Mouse (Mus musculus): ENCODE measurements around the gene Pde4d. TPM values are rescaled to one million over a fixed set of nuclear protein-coding genes. Genes with fewer than 3 reads are reported as not detected.
A peak's percentile ranks its signal among the peaks of the same experiment; 100 is the strongest.

The Pde4d gene
- polyA plus RNA-seq, 1 experiment from 2014 or later = 19.0 TPM

DNA sequence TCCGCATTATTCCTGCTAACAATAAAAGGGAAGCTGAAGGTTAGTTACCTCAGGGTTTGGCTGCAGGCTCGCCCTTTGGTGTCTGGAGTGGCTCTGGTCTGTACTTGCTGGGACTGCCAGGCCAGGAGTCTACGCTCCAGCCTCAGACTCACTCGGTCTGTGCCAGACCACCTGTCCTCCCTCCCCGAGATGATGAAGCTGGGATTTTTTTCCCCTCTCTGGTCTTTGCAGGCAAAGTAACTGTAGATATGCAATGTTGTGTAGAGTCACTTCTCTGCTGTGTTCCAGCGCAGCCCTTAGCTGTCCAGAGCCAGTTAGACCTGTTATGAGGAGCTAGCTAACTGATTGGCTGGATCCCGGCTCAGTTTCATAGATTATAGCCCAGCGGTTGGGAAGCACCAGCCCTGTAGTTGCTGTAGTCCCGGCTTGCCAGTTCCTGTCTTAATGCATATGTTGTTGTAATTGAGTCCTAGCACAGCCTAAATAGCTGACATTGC, 48.5 kb downstream of the Pde4d start:
- no peak overlapping the region for H3K4me3 ChIP-seq (ENCODE audit: low read depth, low read length)
- ATAC-seq (replicated peaks; ENCODE audit: low FRiP score) (no peak), DNase-seq (ENCODE audit: low spot score) (no peak)
- 68% methylated on average over 9 of the region's 9 CpGs for WGBS
- H3K4me2 ChIP-seq = no peak overlapping the region
- no peaks in the 10 kb centered on the region for H3K4me1 ChIP-seq (replicated peaks; ENCODE audit: control insufficient read depth, insufficient read depth, low read length)
- H3K36me3 ChIP-seq (ENCODE audit: control insufficient read depth, insufficient read depth, low read length) = no peaks in the 10 kb centered on the region
- H3K9me3 ChIP-seq (ENCODE audit: control insufficient read depth, low read length) = no peaks in the 10 kb centered on the region
- no peak overlapping the region for H3K9ac ChIP-seq (ENCODE audit: low read depth, low read length)
- H3K27ac ChIP-seq (ENCODE audit: low read depth, low read length) = no peak overlapping the region
- no peaks in the 10 kb centered on the region for H3K27me3 ChIP-seq (replicated peaks; ENCODE audit: control insufficient read depth, insufficient read depth, low read length)

DNA sequence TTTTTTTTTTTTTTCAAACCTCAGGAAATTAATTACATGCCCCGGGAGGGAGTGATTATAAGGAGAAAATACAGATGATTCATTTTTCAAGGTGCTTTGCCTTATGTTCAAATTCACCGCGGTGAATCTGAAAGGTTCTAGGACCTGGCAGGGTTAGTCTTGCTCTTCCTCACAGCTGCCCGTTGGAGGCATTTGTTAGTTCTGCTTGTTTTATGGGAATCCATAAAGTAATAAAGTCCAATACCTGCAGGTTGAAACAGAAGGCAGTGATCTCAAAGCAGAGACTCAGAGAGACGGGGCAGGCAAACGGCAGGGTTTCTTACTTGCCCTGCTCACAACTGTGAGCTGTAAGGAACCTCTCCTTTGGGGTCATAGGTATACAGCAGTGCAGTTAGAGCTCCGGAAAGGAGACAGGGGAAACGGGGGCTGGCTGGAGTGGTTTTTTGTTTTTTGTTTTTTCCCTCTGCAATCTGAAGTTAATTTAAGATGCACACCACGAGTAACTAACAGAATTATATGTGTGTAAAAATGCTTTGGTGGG, 49.1 kb downstream of the Pde4d start:
- H3K4me2 ChIP-seq = no peak overlapping the region
- WGBS = 69% methylated on average over 9 of the region's 9 CpGs
- no peaks in the 10 kb centered on the region for H3K9me3 ChIP-seq (ENCODE audit: control insufficient read depth, low read length)
- H3K4me3 ChIP-seq (ENCODE audit: low read depth, low read length) = no peak overlapping the region
- no peaks in the 10 kb centered on the region for H3K27me3 ChIP-seq (replicated peaks; ENCODE audit: control insufficient read depth, insufficient read depth, low read length)
- ATAC-seq (replicated peaks; ENCODE audit: low FRiP score) (no peak), DNase-seq (ENCODE audit: low spot score) (no peak)
- H3K4me1 ChIP-seq (replicated peaks; ENCODE audit: control insufficient read depth, insufficient read depth, low read length) = no peaks in the 10 kb centered on the region
- H3K36me3 ChIP-seq (ENCODE audit: control insufficient read depth, insufficient read depth, low read length) = no peaks in the 10 kb centered on the region
- no peak overlapping the region for H3K27ac ChIP-seq (ENCODE audit: low read depth, low read length)
- H3K9ac ChIP-seq (ENCODE audit: low read depth, low read length) = no peak overlapping the region

DNA sequence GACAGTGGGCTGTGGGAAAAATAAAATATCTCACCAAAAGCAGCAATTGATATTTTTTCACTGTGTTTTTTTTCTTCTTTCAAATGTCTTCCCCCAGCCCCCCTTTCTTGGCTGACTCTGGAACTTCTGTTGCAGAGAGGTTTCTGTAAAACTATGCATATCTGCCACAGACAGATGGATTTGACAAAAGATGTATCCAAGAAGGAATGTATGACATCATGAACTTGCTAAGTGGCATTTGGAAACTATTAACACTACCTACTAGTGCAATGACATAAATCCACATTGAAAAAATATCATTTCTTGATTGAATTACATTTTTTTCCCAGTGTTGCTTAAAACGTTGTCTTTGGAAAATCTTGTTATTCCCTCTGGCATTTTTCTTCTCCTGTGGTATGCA, 51.6 kb downstream of the Pde4d start:
- no peak overlapping the region for H3K9ac ChIP-seq (ENCODE audit: low read depth, low read length)
- H3K4me1 ChIP-seq (replicated peaks; ENCODE audit: control insufficient read depth, insufficient read depth, low read length) = no peaks in the 10 kb centered on the region
- 59% methylated on average over 1 of the region's 1 CpGs for WGBS
- DNase-seq (ENCODE audit: low spot score) (no peak), ATAC-seq (replicated peaks; ENCODE audit: low FRiP score) (no peak)
- H3K36me3 ChIP-seq (ENCODE audit: control insufficient read depth, insufficient read depth, low read length) = no peaks in the 10 kb centered on the region
- H3K4me2 ChIP-seq = no peak overlapping the region
- H3K27ac ChIP-seq (ENCODE audit: low read depth, low read length) = no peak overlapping the region
- no peaks in the 10 kb centered on the region for H3K27me3 ChIP-seq (replicated peaks; ENCODE audit: control insufficient read depth, insufficient read depth, low read length)
- H3K4me3 ChIP-seq (ENCODE audit: low read depth, low read length) = no peak overlapping the region
- H3K9me3 ChIP-seq (ENCODE audit: control insufficient read depth, low read length) = no peaks in the 10 kb centered on the region

DNA sequence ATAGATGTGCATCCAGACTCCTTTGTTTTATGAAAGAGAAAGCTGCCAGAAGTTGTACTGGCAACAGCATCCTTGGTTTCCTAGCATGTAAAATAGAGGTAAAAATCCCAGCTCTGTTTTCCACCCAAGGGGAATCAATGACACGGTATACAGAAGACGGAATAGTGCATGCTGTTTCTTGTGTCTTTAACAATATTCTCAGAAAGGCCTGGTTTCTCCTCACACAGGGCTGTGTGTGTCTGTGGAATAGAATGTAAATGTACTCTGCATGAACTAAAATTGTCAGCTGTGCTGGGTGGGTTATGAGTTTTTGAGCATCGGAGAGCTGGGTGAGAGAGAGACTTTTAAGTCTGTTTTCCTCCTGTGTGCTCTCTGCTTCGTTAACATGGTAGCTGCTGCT, 74.8 kb downstream of the Pde4d start:
- no peak overlapping the region for H3K27ac ChIP-seq (ENCODE audit: low read depth, low read length)
- ATAC-seq (replicated peaks; ENCODE audit: low FRiP score) (no peak), DNase-seq (ENCODE audit: low spot score) (no peak)
- no peaks in the 10 kb centered on the region for H3K9me3 ChIP-seq (ENCODE audit: control insufficient read depth, low read length)
- no peak overlapping the region for H3K9ac ChIP-seq (ENCODE audit: low read depth, low read length)
- no peak overlapping the region for H3K4me2 ChIP-seq
- WGBS = 81% methylated on average over 4 of the region's 4 CpGs
- H3K27me3 ChIP-seq (replicated peaks; ENCODE audit: control insufficient read depth, insufficient read depth, low read length) = no peaks in the 10 kb centered on the region
- H3K4me1 ChIP-seq (replicated peaks; ENCODE audit: control insufficient read depth, insufficient read depth, low read length) = no peaks in the 10 kb centered on the region
- H3K4me3 ChIP-seq (ENCODE audit: low read depth, low read length) = no peak overlapping the region
- H3K36me3 ChIP-seq (ENCODE audit: control insufficient read depth, insufficient read depth, low read length) = no peaks in the 10 kb centered on the region

DNA sequence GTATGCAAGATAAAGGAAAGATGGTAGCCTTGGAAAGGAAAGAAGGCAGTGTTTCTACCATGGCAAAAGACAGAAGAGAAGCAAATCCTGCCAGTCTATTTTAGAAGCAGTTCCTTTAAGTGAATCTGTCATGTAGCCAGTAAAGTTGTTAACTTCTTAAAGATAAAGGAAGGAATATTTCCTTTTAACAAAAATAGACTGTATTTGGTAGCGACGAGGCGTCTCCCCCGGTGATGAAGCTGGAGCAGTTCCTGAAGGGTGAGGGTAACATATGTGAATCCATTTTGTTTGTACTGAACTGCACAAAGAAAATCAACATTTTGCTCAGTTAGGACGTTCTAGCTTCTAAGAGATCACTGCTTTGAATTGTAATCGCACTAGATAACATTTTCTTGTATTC, 75.2 kb downstream of the Pde4d start:
- no peak overlapping the region for H3K4me2 ChIP-seq
- no peaks in the 10 kb centered on the region for H3K4me1 ChIP-seq (replicated peaks; ENCODE audit: control insufficient read depth, insufficient read depth, low read length)
- H3K9me3 ChIP-seq (ENCODE audit: control insufficient read depth, low read length) = no peaks in the 10 kb centered on the region
- DNase-seq (ENCODE audit: low spot score) (no peak), ATAC-seq (replicated peaks; ENCODE audit: low FRiP score) (no peak)
- H3K27me3 ChIP-seq (replicated peaks; ENCODE audit: control insufficient read depth, insufficient read depth, low read length) = no peaks in the 10 kb centered on the region
- no peaks in the 10 kb centered on the region for H3K36me3 ChIP-seq (ENCODE audit: control insufficient read depth, insufficient read depth, low read length)
- WGBS = 74% methylated on average over 6 of the region's 6 CpGs
- no peak overlapping the region for H3K4me3 ChIP-seq (ENCODE audit: low read depth, low read length)
- H3K9ac ChIP-seq (ENCODE audit: low read depth, low read length) = no peak overlapping the region
- H3K27ac ChIP-seq (ENCODE audit: low read depth, low read length) = no peak overlapping the region

DNA sequence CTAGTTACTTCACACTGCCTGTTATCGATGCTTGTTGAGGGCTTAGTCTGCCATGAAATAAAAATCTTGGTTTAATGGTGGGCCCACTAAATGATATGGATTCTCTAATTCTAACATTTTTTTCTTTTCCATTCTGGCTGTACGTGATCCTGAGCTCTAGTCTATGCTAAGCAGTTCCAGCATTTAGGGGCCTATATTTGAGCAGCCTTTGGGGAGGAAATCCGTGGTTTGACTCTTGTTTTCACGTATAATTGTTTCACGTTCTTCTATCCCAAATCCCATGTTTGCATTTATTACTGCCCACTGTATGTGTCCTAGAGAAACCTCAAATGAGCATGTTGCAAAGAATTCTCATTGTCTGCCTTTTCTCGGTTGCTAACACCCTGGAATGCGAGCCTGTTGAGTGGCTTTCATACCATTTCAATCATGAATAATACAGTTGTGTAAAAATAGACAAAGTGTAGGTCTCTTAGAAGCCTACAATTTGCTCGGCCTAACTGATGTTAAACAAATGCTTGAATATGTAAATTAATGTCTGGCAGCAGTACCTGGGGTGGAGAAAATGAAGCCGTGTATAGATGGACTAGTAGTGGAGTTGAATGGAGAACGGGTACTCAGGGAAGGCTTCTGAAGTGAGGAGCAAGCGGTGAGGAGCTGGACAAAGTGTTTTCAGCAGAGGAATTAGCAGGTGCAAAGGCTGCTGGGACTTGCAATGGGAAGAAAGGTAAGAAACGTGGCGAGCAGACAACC, 76.7 kb downstream of the Pde4d start:
- Histone ChIP-seq H3K27ac (ENCODE audit: low read depth, low read length) (no peak overlapping the region), H3K27me3 (replicated peaks; ENCODE audit: control insufficient read depth, insufficient read depth, low read length) (no peaks in the 10 kb centered on the region), H3K9ac (ENCODE audit: low read depth, low read length) (no peak overlapping the region), H3K4me1 (replicated peaks; ENCODE audit: control insufficient read depth, insufficient read depth, low read length) (no peaks in the 10 kb centered on the region), H3K9me3 (ENCODE audit: control insufficient read depth, low read length) (no peaks in the 10 kb centered on the region), H3K4me3 (ENCODE audit: low read depth, low read length) (no peak overlapping the region), H3K36me3 (ENCODE audit: control insufficient read depth, insufficient read depth, low read length) (no peaks in the 10 kb centered on the region), H3K4me2 (no peak overlapping the region)
- WGBS = 85% methylated on average over 13 of the region's 13 CpGs
- ATAC-seq (replicated peaks; ENCODE audit: low FRiP score) (no peak), DNase-seq (ENCODE audit: low spot score) (no peak)

DNA sequence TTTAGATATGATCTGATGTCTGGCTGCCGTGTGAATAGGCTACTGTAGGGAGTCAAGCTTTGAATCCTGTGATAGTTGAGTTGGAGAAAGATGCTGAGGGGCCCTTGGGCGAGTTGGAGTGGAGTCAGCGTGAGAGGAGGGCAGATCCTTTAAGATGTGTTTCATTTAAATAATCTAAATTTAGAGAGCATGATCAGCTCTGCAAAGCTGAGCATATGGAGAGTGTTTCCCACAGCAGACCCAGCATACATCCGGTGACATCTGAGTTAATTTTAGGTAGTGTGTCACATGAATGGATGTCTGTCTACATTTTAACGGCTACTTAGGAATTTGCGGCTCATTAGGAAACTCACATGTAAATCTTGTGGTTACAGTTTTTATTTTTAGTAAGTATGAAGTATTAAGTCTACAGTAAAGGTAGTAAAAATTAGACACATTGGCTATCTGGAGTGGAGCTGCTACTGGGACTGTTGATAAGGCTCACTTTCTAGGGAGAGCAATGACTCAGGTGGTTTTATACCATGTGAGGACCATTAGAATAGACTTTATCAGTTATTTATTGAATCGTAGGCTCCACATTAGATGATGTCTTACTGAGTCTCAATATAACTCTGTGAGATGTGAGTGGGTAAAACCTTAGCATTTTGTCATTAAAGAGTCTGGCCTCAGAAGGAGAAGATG, 77.5 kb downstream of the Pde4d start:
- Histone ChIP-seq H3K9ac (ENCODE audit: low read depth, low read length) (no peak overlapping the region), H3K4me1 (replicated peaks; ENCODE audit: control insufficient read depth, insufficient read depth, low read length) (no peaks in the 10 kb centered on the region), H3K27ac (ENCODE audit: low read depth, low read length) (no peak overlapping the region), H3K4me3 (ENCODE audit: low read depth, low read length) (no peak overlapping the region), H3K9me3 (ENCODE audit: control insufficient read depth, low read length) (no peaks in the 10 kb centered on the region), H3K4me2 (no peak overlapping the region), H3K36me3 (ENCODE audit: control insufficient read depth, insufficient read depth, low read length) (no peaks in the 10 kb centered on the region), H3K27me3 (replicated peaks; ENCODE audit: control insufficient read depth, insufficient read depth, low read length) (no peaks in the 10 kb centered on the region)
- DNase-seq (ENCODE audit: low spot score) (no peak), ATAC-seq (replicated peaks; ENCODE audit: low FRiP score) (peak; percentile 85)
- WGBS = 74% methylated on average over 7 of the region's 7 CpGs

DNA sequence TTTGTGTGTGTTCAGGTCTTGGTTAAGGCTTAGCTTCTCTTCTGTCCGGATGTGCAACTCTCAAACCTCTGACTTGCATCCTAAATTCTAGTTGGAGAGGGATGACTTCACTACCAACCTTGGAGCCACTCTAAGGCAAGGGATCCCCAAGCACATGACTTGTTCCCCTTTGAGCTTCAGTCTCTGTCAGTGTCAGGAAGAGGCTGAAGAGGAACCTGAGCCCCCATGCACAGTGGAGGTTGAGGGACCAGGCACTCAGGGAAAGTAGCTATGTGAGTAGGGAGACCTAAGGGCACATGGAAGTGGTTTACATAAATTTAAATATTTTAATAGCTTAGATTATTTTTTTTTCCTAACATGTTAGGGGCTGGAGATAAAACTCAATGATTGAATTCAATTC, 78.6 kb downstream of the Pde4d start:
- no peak overlapping the region for H3K9ac ChIP-seq (ENCODE audit: low read depth, low read length)

More for the DNA sequence above, 78.6 kb downstream of the Pde4d start:
- DNase-seq (ENCODE audit: low spot score) (no peak), ATAC-seq (replicated peaks; ENCODE audit: low FRiP score) (no peak)
- Histone ChIP-seq H3K9me3 (ENCODE audit: control insufficient read depth, low read length) (no peaks in the 10 kb centered on the region), H3K36me3 (ENCODE audit: control insufficient read depth, insufficient read depth, low read length) (no peaks in the 10 kb centered on the region), H3K4me2 (no peak overlapping the region), H3K4me3 (ENCODE audit: low read depth, low read length) (no peak overlapping the region), H3K27me3 (replicated peaks; ENCODE audit: control insufficient read depth, insufficient read depth, low read length) (no peaks in the 10 kb centered on the region), H3K27ac (ENCODE audit: low read depth, low read length) (no peak overlapping the region), H3K4me1 (replicated peaks; ENCODE audit: control insufficient read depth, insufficient read depth, low read length) (no peaks in the 10 kb centered on the region)
- WGBS = 73% methylated on average over 1 of the region's 1 CpGs
